Mouse (Mus musculus) adipocyte (in vitro differentiated cells): ENCODE results near the gene Phospho1.
"Not testable (repeated sequence)": the region's sequence is repeated elsewhere in the genome, so short reads cannot be mapped to it uniquely, and the experiment has no call there.

Experiments used
- DNase-seq: peaks from one replicate; pipeline ENCODE4 v3.0.0-alpha.2; 2016; ENCODE audit warnings: low spot score

The Phospho1 gene

GRCm38 (mm10) chr11:95860071-95860490, 35.8 kb downstream of the Phospho1 start:
- DNase-seq: no peak

GRCm38 (mm10) chr11:95861397-95861796, 37.1 kb downstream of the Phospho1 start:
- DNase-seq: no peak

- DNase-seq: no peak
Observed at GRCm38 (mm10) chr11:95869442-95869841, 45.1 kb downstream of the Phospho1 start.

DNA sequence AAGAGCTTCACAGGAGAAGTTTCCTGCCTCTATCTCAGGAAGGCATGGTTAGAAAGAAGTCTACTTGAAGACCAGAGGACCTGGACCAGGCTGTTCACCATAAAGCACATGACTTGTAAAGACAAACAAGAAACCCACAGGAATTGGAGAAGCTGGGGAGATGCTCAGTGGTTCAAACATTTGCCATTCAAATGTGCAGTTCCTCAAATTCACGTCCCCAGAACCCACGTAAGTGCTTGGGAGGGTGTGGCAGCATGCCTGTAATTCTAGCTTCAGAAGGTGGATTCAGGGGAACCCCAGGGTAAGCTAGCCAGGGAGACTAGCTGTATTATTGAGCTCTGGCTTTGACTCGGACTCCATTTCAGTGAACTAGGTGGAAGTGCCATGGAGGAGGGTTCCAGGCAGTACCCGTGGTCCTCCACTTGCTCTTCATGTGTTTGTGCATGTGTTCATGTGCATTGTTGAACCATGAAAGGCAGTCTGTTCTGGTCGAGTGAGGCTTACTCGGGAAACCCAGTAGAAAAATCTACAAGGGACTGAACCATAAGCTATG, 45.7 kb downstream of the Phospho1 start:
- no peak for DNase-seq

- DNase-seq: no peak
Observed at GRCm38 (mm10) chr11:95875804-95876203, 51.5 kb downstream of the Phospho1 start.

DNA sequence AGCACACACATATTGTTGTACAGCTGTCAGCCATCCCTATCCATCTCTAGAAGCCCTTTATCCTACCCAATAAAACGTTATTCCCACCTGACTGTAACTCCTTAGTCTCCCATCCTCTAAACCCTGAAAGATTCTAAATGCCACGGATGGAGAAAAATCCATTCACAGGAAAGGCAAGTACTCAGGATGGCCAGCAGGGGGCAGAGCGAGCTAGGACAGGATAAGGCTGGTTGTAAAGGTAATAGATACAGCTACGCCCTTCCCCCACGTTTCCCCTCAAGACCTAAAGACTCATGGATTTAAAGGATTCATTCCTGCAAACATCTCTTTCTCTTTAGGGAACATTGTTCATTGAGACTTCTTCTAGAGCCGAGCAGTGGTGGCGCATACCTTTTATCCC, 52.0 kb downstream of the Phospho1 start:
- peak; percentile 65 for DNase-seq

DNA sequence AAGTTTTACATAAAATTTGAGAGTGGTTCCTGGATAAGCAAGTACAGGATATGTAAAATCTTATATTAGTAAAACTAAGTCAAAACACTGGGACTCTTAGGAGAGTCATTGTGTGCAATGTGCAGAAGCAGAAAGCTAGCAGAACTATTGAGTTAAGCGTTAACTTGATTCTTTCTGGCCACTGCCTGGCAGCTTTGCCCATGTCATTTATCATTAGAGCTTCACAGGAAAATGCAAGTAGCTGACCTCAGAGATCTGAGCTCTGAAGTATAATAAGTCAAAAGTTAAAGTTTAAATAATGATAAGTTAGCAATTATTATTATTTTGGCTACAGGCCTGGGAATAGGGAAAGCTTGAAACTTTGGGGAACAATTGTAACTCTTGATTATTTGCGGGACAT, 55.6 kb downstream of the Phospho1 start:
- not testable (repeated sequence) for DNase-seq
